Mouse (Mus musculus): ENCODE measurements at regions not wholly inside any gene's neighbourhood (a gene's known extent, or its start where the extent isn't known, plus 50 kb on each side); places are given as distances from the start of the nearest gene placed in this dataset.

- no peaks in the 10 kb centered on the region for H3K9me3 ChIP-seq (ENCODE audit: control insufficient read depth, low read length)
- no peak overlapping the region for H3K9ac ChIP-seq (ENCODE audit: low read depth, low read length, severe bottlenecking)
- no peak for TF ChIP-seq POLR2A (IDR thresholded peaks at IDR 0.05; ENCODE audit: borderline replicate concordance, extremely low read depth, insufficient read depth, insufficient read length)
- no peaks in the 10 kb centered on the region for H3K27me3 ChIP-seq (ENCODE audit: control insufficient read depth, insufficient read depth, low read length)
- no peak overlapping the region for H3K27ac ChIP-seq (replicated peaks; ENCODE audit: low read depth, low read length)
- H3K4me1 ChIP-seq (ENCODE audit: control insufficient read depth, insufficient read depth, low read length), result no peaks in the 10 kb centered on the region
- no peak overlapping the region for H3K4me2 ChIP-seq (replicated peaks; ENCODE audit: low read depth, low read length, severe bottlenecking)
- ATAC-seq (ENCODE audit: low FRiP score, low read depth) (no peak), DNase-seq (ENCODE audit: low spot score) (no peak)
- H3K4me3 ChIP-seq (replicated peaks; ENCODE audit: low read length), result no peak overlapping the region
- no peaks in the 10 kb centered on the region for H3K36me3 ChIP-seq (ENCODE audit: control insufficient read depth, insufficient read depth, low read length)
Observed at GRCm38 (mm10) chr13:5760030-5760429, 101.3 kb upstream of the Klf6 start.

GRCm38 (mm10) chr13:5766394-5766793, 94.9 kb upstream of the Klf6 start:
- Histone ChIP-seq H3K4me2 (replicated peaks; ENCODE audit: low read depth, low read length, severe bottlenecking) (no peak overlapping the region), H3K27ac (replicated peaks; ENCODE audit: low read depth, low read length) (no peak overlapping the region), H3K4me1 (ENCODE audit: control insufficient read depth, insufficient read depth, low read length) (no peaks in the 10 kb centered on the region), H3K36me3 (ENCODE audit: control insufficient read depth, insufficient read depth, low read length) (no peaks in the 10 kb centered on the region), H3K9me3 (ENCODE audit: control insufficient read depth, low read length) (no peaks in the 10 kb centered on the region), H3K27me3 (ENCODE audit: control insufficient read depth, insufficient read depth, low read length) (no peaks in the 10 kb centered on the region), H3K9ac (ENCODE audit: low read depth, low read length, severe bottlenecking) (no peak overlapping the region), H3K4me3 (replicated peaks; ENCODE audit: low read length) (no peak overlapping the region)
- TF ChIP-seq POLR2A (IDR thresholded peaks at IDR 0.05; ENCODE audit: borderline replicate concordance, extremely low read depth, insufficient read depth, insufficient read length), result no peak
- 74% methylated on average over 6 of the region's 6 CpGs for WGBS
- ATAC-seq (ENCODE audit: low FRiP score, low read depth), result no peak
- no peak for DNase-seq (ENCODE audit: low spot score)

- H3K36me3 ChIP-seq (ENCODE audit: control insufficient read depth, insufficient read depth, low read length), result no peaks in the 10 kb centered on the region
- DNase-seq (ENCODE audit: low spot score) (no peak), ATAC-seq (ENCODE audit: low FRiP score, low read depth) (no peak)
- H3K27me3 ChIP-seq (ENCODE audit: control insufficient read depth, insufficient read depth, low read length), result no peaks in the 10 kb centered on the region
- TF ChIP-seq POLR2A (IDR thresholded peaks at IDR 0.05; ENCODE audit: borderline replicate concordance, extremely low read depth, insufficient read depth, insufficient read length), result no peak
- H3K4me1 ChIP-seq (ENCODE audit: control insufficient read depth, insufficient read depth, low read length), result no peaks in the 10 kb centered on the region
- H3K4me3 ChIP-seq (replicated peaks; ENCODE audit: low read length), result no peak overlapping the region
- no peak overlapping the region for H3K27ac ChIP-seq (replicated peaks; ENCODE audit: low read depth, low read length)
- no peak overlapping the region for H3K4me2 ChIP-seq (replicated peaks; ENCODE audit: low read depth, low read length, severe bottlenecking)
- H3K9me3 ChIP-seq (ENCODE audit: control insufficient read depth, low read length), result no peaks in the 10 kb centered on the region
- WGBS, result 85% methylated on average over 1 of the region's 1 CpGs
- H3K9ac ChIP-seq (ENCODE audit: low read depth, low read length, severe bottlenecking), result no peak overlapping the region
Observed at GRCm38 (mm10) chr13:5767202-5767601, 94.1 kb upstream of the Klf6 start.

GRCm38 (mm10) chr13:5768699-5769098, 92.6 kb upstream of the Klf6 start:
- no peaks in the 10 kb centered on the region for H3K4me1 ChIP-seq (ENCODE audit: control insufficient read depth, insufficient read depth, low read length)
- no peaks in the 10 kb centered on the region for H3K9me3 ChIP-seq (ENCODE audit: control insufficient read depth, low read length)
- H3K9ac ChIP-seq (ENCODE audit: low read depth, low read length, severe bottlenecking), result no peak overlapping the region
- no peak overlapping the region for H3K27ac ChIP-seq (replicated peaks; ENCODE audit: low read depth, low read length)
- ATAC-seq (ENCODE audit: low FRiP score, low read depth) (no peak), DNase-seq (ENCODE audit: low spot score) (no peak)
- 93% methylated on average over 2 of the region's 2 CpGs for WGBS
- H3K4me3 ChIP-seq (replicated peaks; ENCODE audit: low read length), result no peak overlapping the region
- TF ChIP-seq POLR2A (IDR thresholded peaks at IDR 0.05; ENCODE audit: borderline replicate concordance, extremely low read depth, insufficient read depth, insufficient read length), result no peak
- no peak overlapping the region for H3K4me2 ChIP-seq (replicated peaks; ENCODE audit: low read depth, low read length, severe bottlenecking)
- H3K36me3 ChIP-seq (ENCODE audit: control insufficient read depth, insufficient read depth, low read length), result no peaks in the 10 kb centered on the region
- H3K27me3 ChIP-seq (ENCODE audit: control insufficient read depth, insufficient read depth, low read length), result no peaks in the 10 kb centered on the region

- H3K4me2 ChIP-seq (replicated peaks; ENCODE audit: low read depth, low read length, severe bottlenecking), result no peak overlapping the region
- WGBS, result 78% methylated on average over 7 of the region's 7 CpGs
- H3K36me3 ChIP-seq (ENCODE audit: control insufficient read depth, insufficient read depth, low read length), result no peaks in the 10 kb centered on the region
- H3K9ac ChIP-seq (ENCODE audit: low read depth, low read length, severe bottlenecking), result no peak overlapping the region
- ATAC-seq (ENCODE audit: low FRiP score, low read depth), result no peak
- no peaks in the 10 kb centered on the region for H3K9me3 ChIP-seq (ENCODE audit: control insufficient read depth, low read length)
- no peak for DNase-seq (ENCODE audit: low spot score)
- no peak for TF ChIP-seq POLR2A (IDR thresholded peaks at IDR 0.05; ENCODE audit: borderline replicate concordance, extremely low read depth, insufficient read depth, insufficient read length)
- no peak overlapping the region for H3K4me3 ChIP-seq (replicated peaks; ENCODE audit: low read length)
- H3K27ac ChIP-seq (replicated peaks; ENCODE audit: low read depth, low read length), result no peak overlapping the region
- no peaks in the 10 kb centered on the region for H3K27me3 ChIP-seq (ENCODE audit: control insufficient read depth, insufficient read depth, low read length)
- no peaks in the 10 kb centered on the region for H3K4me1 ChIP-seq (ENCODE audit: control insufficient read depth, insufficient read depth, low read length)
Observed at GRCm38 (mm10) chr13:5769283-5770260, 91.7 kb upstream of the Klf6 start.

All from limb, embryonic 14.5 days (tissue).